Mouse (Mus musculus) heart, embryonic 10.5 days (tissue): ENCODE data around the gene Misp. TPM values are rescaled to one million over a fixed set of nuclear protein-coding genes. Genes with fewer than 3 reads are reported as not detected.

Experiments used
- DNase-seq: peaks from one replicate; pipeline ENCODE4 v3.0.0-alpha.2; 2017; ENCODE audit warnings: low spot score
- H3K27ac ChIP-seq: fragments of 300-500 bp; sonication (generic); 2 replicates; pipeline ENCODE4 v1.5.1; 2016; ENCODE audit warnings: mild to moderate bottlenecking
- H3K27me3 ChIP-seq: fragments of 300-500 bp; sonication (generic); 2 replicates; pipeline ENCODE4 v1.6.1; 2016; ENCODE audit warnings: mild to moderate bottlenecking; ENCODE audit not compliant: poor library complexity, insufficient read depth, severe bottlenecking
- H3K36me3 ChIP-seq: fragments of 300-500 bp; sonication (generic); 2 replicates; pipeline ENCODE4 v1.6.1; 2016; ENCODE audit warnings: mild to moderate bottlenecking, moderate library complexity
- H3K4me1 ChIP-seq: fragments of 300-500 bp; sonication (generic); 2 replicates; pipeline ENCODE4 v1.6.1; 2016; ENCODE audit warnings: mild to moderate bottlenecking
- H3K4me3 ChIP-seq: fragments of 300-500 bp; sonication (generic); 2 replicates; pipeline ENCODE4 v1.5.1; 2016; ENCODE audit warnings: mild to moderate bottlenecking, moderate library complexity
- H3K9me3 ChIP-seq: fragments of 300-500 bp; sonication (generic); 2 replicates; pipeline ENCODE4 v1.6.1; 2016; ENCODE audit warnings: mild to moderate bottlenecking, moderate library complexity
- WGBS: fragments of 180-500 bp; shearing (Covaris S2); methylation state at CpG from one replicate; pipeline ENCODE4 v1.1.7; 2016; 5-methylcytosine and 5-hydroxymethylcytosine counted together
- polyA plus RNA-seq: library from polyadenylated mRNA; unstranded; fragments of >200 nt; fragmentation: Nextera tagmentation; extraction: Ambion mirVana; gene quantifications from 2 replicates; pipeline ENCODE4 v1.2.1, GENCODE M21; 2016

The Misp gene
- polyA plus RNA-seq, 1 experiment from 2014 or later, result 0.82 TPM

DNA sequence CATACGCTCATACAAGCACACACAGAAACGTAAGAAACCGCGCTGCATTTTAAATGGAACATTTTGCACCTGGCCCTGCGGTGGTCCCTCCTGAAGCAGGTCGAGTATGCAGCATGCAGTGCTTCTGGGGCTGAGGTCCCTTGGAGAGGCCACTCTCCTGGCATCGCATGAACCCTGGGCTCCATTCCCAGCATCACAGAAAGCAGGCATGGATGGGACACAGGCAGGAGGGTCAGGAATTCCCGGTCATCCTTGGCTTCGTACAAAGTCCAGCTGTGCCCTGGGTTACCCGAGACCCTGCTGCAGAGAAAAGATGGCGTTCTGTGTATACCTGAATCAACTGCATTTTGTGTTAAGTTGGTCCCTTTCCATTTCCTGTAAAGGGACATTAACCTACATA, 20.3 kb upstream of the Misp start:
- Histone ChIP-seq H3K27ac (peak overlapping the region; percentile 52; the same call in 1 of the 2 replicates), H3K4me1 (peaks cover 56% of the 10 kb centered on the region)
- WGBS, result 84% methylated on average over 11 of the region's 11 CpGs

DNA sequence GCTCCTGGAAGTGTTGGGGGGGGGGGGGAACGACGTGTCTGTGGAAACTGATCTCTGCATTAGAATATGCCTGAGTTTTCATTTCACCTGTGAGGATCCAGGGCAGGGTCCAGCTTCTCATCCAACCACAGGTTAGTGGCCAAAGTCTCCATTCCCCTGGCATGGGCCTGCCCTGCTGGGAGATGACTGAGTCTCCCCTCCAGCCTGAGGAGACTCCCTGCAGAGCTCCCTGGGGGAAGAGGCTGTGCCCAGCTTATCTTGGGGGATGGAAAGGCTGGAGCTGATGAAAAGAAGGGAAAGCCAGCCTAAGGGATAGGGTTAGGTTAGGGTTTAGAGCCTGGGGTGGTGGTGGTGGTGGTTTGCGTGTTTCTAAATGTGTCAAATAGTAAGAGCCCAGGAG, 19.0 kb upstream of the Misp start:
- Histone ChIP-seq H3K27me3 (no peaks in the 10 kb centered on the region), H3K27ac (peak overlapping the region; percentile 76), H3K4me3 (0 out of 2 replicates have a peak overlapping the region, but pooled peaks have one; percentile 30), H3K36me3 (peaks cover 3% of the 10 kb centered on the region; the same call in 1 of the 2 replicates), H3K4me1 (peaks cover 67% of the 10 kb centered on the region), H3K9me3 (no peaks in the 10 kb centered on the region)
- 11% methylated on average over 3 of the region's 3 CpGs for WGBS
- DNase-seq, result no peak

More for the DNA sequence above, 20.3 kb upstream of the Misp start:
- Histone ChIP-seq H3K36me3 (peaks cover 2% of the 10 kb centered on the region; the same call in 1 of the 2 replicates), H3K4me3 (no peak overlapping the region), H3K9me3 (no peaks in the 10 kb centered on the region), H3K27me3 (no peaks in the 10 kb centered on the region)
- no peak for DNase-seq

DNA sequence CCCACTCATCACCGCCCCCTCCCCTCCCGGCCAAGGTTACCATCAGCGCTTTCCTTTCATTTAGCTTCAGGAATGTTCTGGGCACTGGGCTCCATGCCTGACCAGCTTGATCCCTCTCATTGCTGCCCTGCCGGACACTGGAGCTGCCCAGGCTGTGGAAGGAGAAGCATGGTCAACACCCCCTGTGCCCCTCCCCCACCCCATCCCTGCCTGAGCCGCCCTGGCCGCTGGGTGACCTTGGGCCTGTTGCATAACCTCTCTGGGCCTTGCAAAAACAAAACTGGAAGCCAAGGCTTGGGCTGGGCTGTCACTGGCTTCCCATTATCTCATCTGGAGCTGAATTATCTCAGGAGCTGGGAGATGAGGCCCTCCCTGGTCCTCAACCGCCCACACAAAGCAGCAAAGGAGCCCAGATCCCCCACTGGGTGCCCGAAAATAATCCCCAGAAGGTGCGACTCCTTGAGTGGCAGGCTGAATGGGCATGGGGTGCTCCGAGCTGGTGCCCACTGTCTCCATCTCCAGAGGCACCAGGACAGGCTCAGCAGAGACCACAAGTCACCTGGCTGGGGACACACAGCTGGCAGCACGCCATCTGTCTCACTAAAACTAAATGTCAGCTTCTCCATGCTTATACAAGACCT, 18.3 kb upstream of the Misp start:
- WGBS, result 22% methylated on average over 11 of the region's 11 CpGs
- peak overlapping the region; percentile 76 for H3K27ac ChIP-seq
- H3K27me3 ChIP-seq, result no peaks in the 10 kb centered on the region
- peak overlapping the region; percentile 30 for H3K4me3 ChIP-seq
- peaks cover 68% of the 10 kb centered on the region for H3K4me1 ChIP-seq
- H3K9me3 ChIP-seq, result no peaks in the 10 kb centered on the region
- H3K36me3 ChIP-seq, result peaks cover 4% of the 10 kb centered on the region; the same call in 1 of the 2 replicates
- DNase-seq, result no peak

DNA sequence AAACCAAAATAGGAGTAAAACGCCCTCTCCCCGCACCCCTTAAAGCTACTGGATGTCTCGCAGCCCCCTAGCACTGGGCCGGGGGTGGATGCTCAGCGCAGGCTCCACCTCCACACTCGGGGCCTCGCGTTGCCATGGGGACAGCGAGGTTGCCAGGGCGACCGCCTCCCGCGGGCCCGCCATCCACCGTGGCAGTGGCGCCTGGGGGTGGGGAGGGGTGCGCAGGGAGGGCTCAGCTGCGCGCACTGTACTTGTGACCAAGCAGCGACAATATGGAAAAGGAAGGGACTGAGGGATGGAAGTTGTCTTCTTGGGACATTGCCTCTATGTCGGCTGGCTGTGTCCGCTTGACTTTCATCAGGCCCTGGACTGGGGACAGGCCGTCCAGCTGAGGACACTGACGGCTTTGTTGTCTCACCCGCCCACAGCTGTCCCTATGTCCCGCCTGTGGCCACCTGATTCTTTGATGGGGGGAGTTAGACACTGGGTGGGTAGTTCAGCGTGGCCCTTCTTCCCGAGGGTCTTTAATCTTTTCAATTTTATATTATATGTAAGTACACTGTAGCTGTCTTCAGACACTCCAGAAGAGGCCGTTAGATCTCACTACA, 17.0 kb upstream of the Misp start:
- Histone ChIP-seq H3K27me3 (no peaks in the 10 kb centered on the region), H3K36me3 (peaks cover 11% of the 10 kb centered on the region), H3K9me3 (no peaks in the 10 kb centered on the region), H3K4me1 (peaks cover 69% of the 10 kb centered on the region), H3K27ac (peak overlapping the region; percentile 76), H3K4me3 (peak overlapping the region; percentile 34; the same call in 1 of the 2 replicates)
- WGBS, result 15% methylated on average over 29 of the region's 29 CpGs
- DNase-seq, result no peak

DNA sequence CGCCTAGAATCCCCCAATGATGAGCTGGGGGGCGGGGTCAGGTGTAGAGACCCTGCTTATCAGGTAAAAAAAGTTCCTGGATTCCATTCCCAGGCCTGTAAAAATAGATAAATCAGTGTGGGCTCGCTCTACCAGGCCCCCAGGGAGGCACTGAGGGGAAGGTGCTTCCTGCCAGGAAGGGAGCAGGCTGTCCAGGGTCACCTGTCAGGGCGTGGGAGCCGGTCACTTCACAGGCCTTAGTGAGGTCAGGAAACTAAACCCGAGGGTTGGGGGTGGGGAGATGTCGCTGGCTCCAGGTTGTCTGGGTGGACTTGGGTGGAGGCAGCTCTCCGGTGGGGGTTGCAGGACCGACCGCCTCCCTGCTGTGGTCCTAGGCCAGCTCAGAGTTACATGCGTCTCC, 15.2 kb upstream of the Misp start:
- Histone ChIP-seq H3K4me1 (peaks cover 65% of the 10 kb centered on the region), H3K27ac (peak overlapping the region; percentile 81), H3K9me3 (no peaks in the 10 kb centered on the region), H3K36me3 (peaks cover 22% of the 10 kb centered on the region), H3K27me3 (no peaks in the 10 kb centered on the region), H3K4me3 (peak overlapping the region; percentile 25; the same call in 1 of the 2 replicates)
- no peak for DNase-seq
- WGBS, result 19% methylated on average over 11 of the region's 11 CpGs

DNA sequence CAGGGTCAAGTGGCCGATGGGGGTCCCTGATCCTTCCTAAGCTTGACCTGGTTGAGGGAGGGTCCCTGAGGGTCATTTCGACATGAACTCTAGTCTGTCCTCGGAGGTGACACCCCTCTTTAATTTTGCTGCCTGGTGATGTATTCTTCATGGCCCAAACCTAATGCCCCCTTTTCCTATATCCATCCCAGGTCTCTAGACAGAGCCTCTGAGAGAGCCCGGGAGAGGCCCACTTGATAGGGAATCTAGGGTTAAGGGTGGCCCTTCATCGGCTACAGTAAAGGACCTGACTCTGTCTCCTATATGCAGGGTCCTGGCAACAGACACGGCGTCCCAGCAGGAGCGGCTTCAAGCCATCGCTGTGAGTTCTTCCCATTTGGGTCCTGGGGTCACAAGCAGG, 14.5 kb upstream of the Misp start:
- Histone ChIP-seq H3K27me3 (no peaks in the 10 kb centered on the region), H3K4me1 (peaks cover 63% of the 10 kb centered on the region), H3K36me3 (peaks cover 28% of the 10 kb centered on the region), H3K4me3 (peak overlapping the region; percentile 25), H3K9me3 (no peaks in the 10 kb centered on the region), H3K27ac (peak overlapping the region; percentile 81)
- no peak for DNase-seq
- WGBS, result 71% methylated on average over 9 of the region's 9 CpGs

DNA sequence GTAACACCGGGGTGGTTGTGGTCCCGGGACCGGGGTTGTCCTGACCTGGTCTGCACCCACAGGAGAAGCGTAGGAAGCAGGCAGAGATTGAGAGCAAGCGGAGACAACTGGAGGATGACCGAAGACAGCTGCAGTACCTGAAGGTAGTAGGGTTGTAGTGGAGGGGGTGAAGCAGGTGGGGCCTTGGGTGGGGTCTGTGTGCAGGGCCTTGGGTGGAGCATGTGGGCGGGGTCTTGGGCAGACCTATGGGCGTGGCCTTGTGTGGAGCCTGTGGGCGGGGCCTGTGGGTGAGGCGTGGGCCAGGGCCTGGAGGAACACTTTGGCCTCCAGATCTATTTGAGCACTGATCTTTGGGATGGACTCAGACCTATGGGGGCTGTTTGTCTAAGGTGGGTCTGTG, 13.8 kb upstream of the Misp start:
- H3K27me3 ChIP-seq, result no peaks in the 10 kb centered on the region
- H3K9me3 ChIP-seq, result no peaks in the 10 kb centered on the region
- peak overlapping the region; percentile 81; the same call in 1 of the 2 replicates for H3K27ac ChIP-seq
- peak overlapping the region; percentile 25 for H3K4me3 ChIP-seq
- H3K36me3 ChIP-seq, result peaks cover 33% of the 10 kb centered on the region
- peaks cover 60% of the 10 kb centered on the region for H3K4me1 ChIP-seq
- no peak for DNase-seq
- WGBS, result 71% methylated on average over 10 of the region's 10 CpGs

DNA sequence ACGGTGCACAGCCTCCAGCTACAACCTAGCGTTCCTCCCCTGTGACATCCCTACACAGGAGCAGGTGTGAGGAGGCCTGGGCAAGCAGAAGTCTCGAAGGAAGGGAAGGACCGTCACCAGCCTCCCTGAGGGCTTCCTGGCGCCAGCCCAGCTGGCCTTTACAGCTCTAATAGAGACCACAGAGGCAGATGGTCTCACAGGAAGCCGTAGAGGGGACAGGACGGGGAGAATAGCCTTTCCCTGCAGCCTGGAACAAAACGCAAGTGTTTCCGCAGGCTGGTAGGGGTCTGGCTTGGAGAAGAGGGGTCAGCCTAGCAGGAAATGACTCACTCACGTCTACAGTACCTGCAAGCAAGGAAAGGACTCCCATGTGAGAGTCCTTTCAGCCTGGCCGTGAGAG, 13.0 kb upstream of the Misp start:
- H3K4me3 ChIP-seq, result peak overlapping the region; percentile 25; the same call in 1 of the 2 replicates

DNA sequence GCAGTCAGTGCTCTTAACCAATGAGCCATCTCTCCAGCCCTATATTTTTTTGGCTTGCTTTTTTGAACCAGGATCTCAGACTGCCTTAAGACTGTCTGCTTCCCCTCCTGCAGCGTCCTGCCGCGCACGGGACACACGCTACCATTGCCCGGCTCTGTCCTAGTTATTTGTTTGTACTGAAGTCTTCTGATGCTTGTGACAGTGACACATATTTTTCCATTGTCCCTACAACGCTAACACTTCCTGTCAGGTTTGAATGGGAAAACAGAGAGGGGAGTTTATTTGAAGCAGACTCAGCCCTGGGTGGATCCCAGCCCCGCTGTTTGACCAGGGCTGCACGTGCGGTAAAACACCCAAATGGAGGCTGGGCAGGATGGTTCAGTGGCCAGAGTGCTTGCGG, 12.1 kb upstream of the Misp start:
- 0 out of 2 replicates have a peak overlapping the region, but pooled peaks have one; percentile 25 for H3K4me3 ChIP-seq
- peaks cover 38% of the 10 kb centered on the region for H3K36me3 ChIP-seq
- peaks cover 47% of the 10 kb centered on the region for H3K4me1 ChIP-seq
- 75% methylated on average over 11 of the region's 11 CpGs for WGBS
- DNase-seq, result no peak
- peak overlapping the region; percentile 81; the same call in 1 of the 2 replicates for H3K27ac ChIP-seq
- H3K27me3 ChIP-seq, result no peaks in the 10 kb centered on the region
- H3K9me3 ChIP-seq, result no peaks in the 10 kb centered on the region

More for the DNA sequence above, 13.0 kb upstream of the Misp start:
- DNase-seq, result no peak
- no peaks in the 10 kb centered on the region for H3K9me3 ChIP-seq
- 67% methylated on average over 11 of the region's 11 CpGs for WGBS
- peaks cover 56% of the 10 kb centered on the region for H3K4me1 ChIP-seq
- H3K27me3 ChIP-seq, result no peaks in the 10 kb centered on the region
- peaks cover 38% of the 10 kb centered on the region for H3K36me3 ChIP-seq
- H3K27ac ChIP-seq, result peak overlapping the region; percentile 81

DNA sequence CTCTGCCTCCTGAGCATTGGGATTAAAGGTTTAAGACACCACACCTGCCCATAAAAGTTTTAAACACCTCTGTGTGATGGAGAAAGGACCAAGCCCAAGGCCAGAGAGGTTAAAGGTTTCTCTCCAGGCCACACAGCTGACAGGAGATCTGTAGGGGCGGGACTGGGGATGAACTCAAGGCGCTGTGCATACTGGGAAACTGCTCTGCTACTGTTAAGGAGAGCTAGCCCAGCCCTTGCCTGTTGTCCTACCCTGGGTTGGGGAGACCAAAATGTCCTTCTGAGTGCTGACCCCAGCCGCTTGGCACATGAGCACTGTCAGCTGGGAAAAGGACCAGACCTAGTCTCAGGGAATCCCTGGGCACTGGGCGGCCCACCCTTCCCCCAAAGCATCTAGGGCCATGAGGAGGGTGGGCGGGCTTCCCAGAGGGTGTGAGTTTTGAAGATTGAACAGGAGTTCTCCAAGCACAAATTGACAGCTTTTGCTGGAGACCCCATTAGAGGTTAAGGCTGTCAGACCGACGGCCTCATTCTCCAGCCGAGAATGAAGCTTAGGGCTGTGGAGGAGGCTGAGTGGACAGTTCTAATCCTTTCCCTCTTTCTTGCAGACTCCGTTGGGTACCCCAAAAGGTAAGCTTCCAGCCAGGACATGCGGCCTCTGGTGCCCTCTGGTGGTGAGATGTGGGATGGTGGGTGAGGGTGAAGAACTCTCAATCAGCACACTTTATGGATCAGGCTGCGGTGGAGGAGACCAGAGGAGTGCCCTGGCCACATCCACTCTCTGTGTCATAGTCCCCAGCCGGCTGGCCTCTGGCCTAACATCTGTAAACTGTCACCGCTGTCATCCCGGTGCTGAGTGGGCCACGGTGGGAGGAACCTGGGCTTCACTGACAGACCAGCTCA, 8.8 kb upstream of the Misp start:
- Histone ChIP-seq H3K4me3 (no peak overlapping the region), H3K4me1 (peaks cover 18% of the 10 kb centered on the region), H3K27me3 (no peaks in the 10 kb centered on the region), H3K9me3 (no peaks in the 10 kb centered on the region), H3K27ac (peak overlapping the region; percentile 44; the same call in 1 of the 2 replicates), H3K36me3 (peaks cover 53% of the 10 kb centered on the region)
- no peak for DNase-seq
- WGBS, result 21% methylated on average over 15 of the region's 15 CpGs

DNA sequence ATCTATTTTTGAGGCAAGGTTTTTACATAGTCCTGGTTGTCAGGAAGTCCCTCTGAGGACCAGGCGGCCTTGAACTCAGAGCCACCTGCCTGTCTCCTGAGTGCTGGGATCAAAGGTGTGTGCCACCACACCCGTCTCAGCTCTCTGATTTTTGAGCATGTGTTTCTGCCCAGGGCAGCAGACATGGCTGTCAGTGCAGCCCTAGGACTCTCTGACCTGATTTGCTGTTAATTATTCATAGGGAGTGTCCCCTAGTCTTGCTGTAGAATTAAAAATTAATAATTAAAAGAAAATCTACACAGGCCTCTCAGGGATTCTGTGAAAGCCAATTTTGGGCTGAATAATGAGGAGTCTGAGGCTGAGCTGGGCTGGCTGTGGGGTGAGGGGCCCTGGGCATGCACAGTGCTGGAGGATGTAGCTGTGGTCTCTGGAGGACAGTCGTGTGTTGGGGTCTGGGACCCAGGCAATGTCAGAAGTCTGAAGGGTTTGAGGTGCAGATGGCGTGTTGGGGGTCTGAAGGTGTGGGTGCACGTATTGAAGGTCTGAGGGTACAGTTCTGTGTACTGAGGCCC, 6.4 kb upstream of the Misp start:
- Histone ChIP-seq H3K9me3 (no peaks in the 10 kb centered on the region), H3K27me3 (no peaks in the 10 kb centered on the region), H3K27ac (no peak overlapping the region), H3K4me3 (no peak overlapping the region), H3K4me1 (peaks cover 13% of the 10 kb centered on the region), H3K36me3 (peaks cover 53% of the 10 kb centered on the region)
- no peak for DNase-seq
- WGBS, result 78% methylated on average over 5 of the region's 5 CpGs

DNA sequence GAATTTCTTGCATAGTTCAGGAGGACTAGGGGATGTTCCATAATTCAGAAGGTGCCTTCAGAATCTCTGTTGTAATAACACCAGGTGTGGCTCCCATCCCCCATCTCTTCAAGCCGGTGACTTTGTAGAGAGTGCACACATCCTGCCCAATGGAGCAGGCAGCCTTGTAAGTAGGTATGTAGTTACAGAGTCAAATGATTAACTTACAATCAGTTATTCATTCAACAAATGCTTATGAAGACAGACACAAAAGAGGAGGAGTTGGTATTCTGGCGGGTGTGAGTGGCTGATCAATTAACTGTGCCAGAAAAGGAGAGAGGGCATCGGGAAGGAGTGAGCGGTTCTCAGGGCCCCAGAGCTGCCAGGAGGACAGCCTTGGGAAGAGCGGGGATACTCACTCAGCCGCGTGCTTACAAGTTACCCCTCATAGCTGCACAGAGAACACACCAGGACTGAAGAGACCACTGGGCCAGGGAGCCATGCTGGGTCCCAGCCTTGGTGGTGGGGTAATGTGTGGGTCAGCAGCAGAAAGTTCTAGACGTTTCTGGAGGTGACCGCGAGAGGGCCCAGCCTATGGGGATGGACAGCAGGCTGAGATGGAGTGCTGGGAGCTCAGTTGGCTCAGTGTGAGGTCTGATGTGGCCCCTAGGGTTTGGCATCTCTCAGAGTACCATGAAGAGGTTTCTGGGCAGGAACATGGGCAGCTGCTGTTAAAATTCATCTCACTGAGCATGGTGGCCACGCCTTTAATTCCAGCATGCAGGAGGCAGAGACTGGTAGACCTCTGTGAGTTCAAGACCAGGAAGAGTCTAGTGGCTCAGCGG, 4.9 kb upstream of the Misp start:
- H3K4me1 ChIP-seq, result peaks cover 16% of the 10 kb centered on the region
- H3K27me3 ChIP-seq, result no peaks in the 10 kb centered on the region
- peaks cover 54% of the 10 kb centered on the region for H3K36me3 ChIP-seq
- H3K27ac ChIP-seq, result no peak overlapping the region
- no peaks in the 10 kb centered on the region for H3K9me3 ChIP-seq
- H3K4me3 ChIP-seq, result no peak overlapping the region
- WGBS, result 81% methylated on average over 12 of the region's 12 CpGs
- no peak for DNase-seq
